Mouse (Mus musculus) midbrain, embryonic 16.5 days (tissue): ENCODE data around the gene Wfdc3. TPM values are rescaled to one million over a fixed set of nuclear protein-coding genes. Genes with fewer than 3 reads are reported as not detected.

Experiments
- ATAC-seq: fragments of 200-750 bp; cut with Nextera tagmentation; 2 replicates; pipeline ENCODE4 v1.8.0; 2017; ENCODE audit warnings: moderate TSS enrichment
- H3K27ac ChIP-seq: fragments of 300-500 bp; sonication (generic); 2 replicates; pipeline ENCODE4 v1.5.1; 2014; ENCODE audit warnings: mild to moderate bottlenecking, low read length, mixed read lengths
- H3K27me3 ChIP-seq: fragments of 300-500 bp; sonication (generic); 2 replicates; pipeline ENCODE4 v1.6.1; 2014; ENCODE audit warnings: low read depth, low read length, mixed read lengths; ENCODE audit not compliant: control insufficient read depth, insufficient read depth
- H3K36me3 ChIP-seq: fragments of 300-500 bp; sonication (generic); 2 replicates; pipeline ENCODE4 v1.6.1; 2014; ENCODE audit warnings: mild to moderate bottlenecking, low read length, moderate library complexity, mixed read lengths; ENCODE audit not compliant: control insufficient read depth, insufficient read depth
- H3K4me1 ChIP-seq: fragments of 300-500 bp; sonication (generic); 2 replicates; pipeline ENCODE4 v1.6.1; 2014; ENCODE audit warnings: mild to moderate bottlenecking, low read length, mixed read lengths; ENCODE audit not compliant: control insufficient read depth, insufficient read depth
- H3K4me2 ChIP-seq: fragments of 300-500 bp; sonication (generic); 2 replicates; pipeline ENCODE4 v1.6.1; 2014; ENCODE audit warnings: mild to moderate bottlenecking, low read length, mixed read lengths
- H3K4me3 ChIP-seq: fragments of 300-500 bp; sonication (generic); 2 replicates; pipeline ENCODE4 v1.5.1; 2014; ENCODE audit warnings: low read depth, mild to moderate bottlenecking, low read length, moderate library complexity, mixed read lengths
- H3K9ac ChIP-seq: fragments of 300-500 bp; sonication (generic); 2 replicates; pipeline ENCODE4 v1.6.1; 2014; ENCODE audit warnings: low read depth, low read length, mixed read lengths
- H3K9me3 ChIP-seq: fragments of 300-500 bp; sonication (generic); replicated peaks from 2 replicates; pipeline ENCODE4 v1.6.1; 2014; ENCODE audit warnings: mild to moderate bottlenecking, low read length, mixed read lengths; ENCODE audit not compliant: control insufficient read depth, poor library complexity, severe bottlenecking
- WGBS: fragments of 180-500 bp; shearing (Covaris S2); extraction: QIAGEN DNeasy Blood & Tissue Kit; methylation state at CpG from one replicate; pipeline ENCODE4 v1.1.7; 2014; 5-methylcytosine and 5-hydroxymethylcytosine counted together
- polyA plus RNA-seq: library from polyadenylated mRNA; unstranded; fragments of >200 nt; fragmentation: Nextera tagmentation; extraction: Ambion mirVana; gene quantifications from 2 replicates; pipeline ENCODE4 v1.2.1, GENCODE M21; 2015

The Wfdc3 gene
- polyA plus RNA-seq, result 1.5 and 1.7 TPM in 2 replicates

DNA sequence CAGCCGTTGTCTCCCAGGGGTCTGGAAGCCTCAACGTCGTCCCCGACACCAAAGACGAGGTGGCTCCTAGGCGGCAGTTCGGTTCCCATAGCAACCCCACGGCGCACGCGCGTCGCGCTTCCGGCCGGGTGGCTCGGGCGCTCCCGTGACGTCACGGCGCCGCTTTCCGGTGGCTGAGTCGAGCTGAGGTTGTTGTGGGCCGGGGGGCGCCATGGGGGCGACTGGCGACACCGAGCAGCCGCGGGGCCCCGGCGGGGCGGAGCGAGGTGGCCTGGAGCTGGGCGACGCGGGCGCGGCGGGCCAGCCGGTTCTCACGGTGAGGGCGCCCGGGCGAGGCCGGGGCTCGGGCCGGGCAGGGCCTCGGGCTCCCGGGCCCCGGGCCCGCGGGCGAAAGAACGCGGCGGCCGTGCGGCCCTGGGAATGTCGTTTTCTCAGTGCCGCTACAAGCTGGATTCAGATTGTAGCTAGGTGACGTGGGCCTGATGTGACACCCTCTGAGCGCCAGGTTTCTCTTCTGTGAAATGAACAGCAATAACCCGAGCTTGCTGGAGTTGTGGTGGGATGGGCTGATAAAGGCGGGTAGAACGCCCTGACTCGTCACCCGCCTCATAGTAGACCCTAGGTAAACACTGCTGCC lies at the start of gene Wfdc3, which contains the start of gene Dnttip1:
TSS of gene Wfdc3 (minus strand) at position 89 of the 637 bp plus-strand sequence.
TSS of gene Dnttip1 (plus strand) at position 141 of the 637 bp plus-strand sequence.
- no peaks in the 10 kb centered on the region for H3K27me3 ChIP-seq
- peak within 1 kb of the TSS; percentile 90 for H3K4me3 ChIP-seq
- under 1% methylated on average over 63 of the region's 70 CpGs for WGBS
- H3K4me2 ChIP-seq, result peak within 1 kb of the TSS; percentile 91
- peaks cover 3% of the 10 kb centered on the region; the same call in 1 of the 2 replicates for H3K36me3 ChIP-seq
- H3K27ac ChIP-seq, result peak within 1 kb of the TSS; percentile 57
- H3K9ac ChIP-seq, result peak within 1 kb of the TSS; percentile 93
- H3K9me3 ChIP-seq, result no peaks in the 10 kb centered on the region
- H3K4me1 ChIP-seq, result peaks cover 26% of the 10 kb centered on the region
- peak; percentile 93 for ATAC-seq

DNA sequence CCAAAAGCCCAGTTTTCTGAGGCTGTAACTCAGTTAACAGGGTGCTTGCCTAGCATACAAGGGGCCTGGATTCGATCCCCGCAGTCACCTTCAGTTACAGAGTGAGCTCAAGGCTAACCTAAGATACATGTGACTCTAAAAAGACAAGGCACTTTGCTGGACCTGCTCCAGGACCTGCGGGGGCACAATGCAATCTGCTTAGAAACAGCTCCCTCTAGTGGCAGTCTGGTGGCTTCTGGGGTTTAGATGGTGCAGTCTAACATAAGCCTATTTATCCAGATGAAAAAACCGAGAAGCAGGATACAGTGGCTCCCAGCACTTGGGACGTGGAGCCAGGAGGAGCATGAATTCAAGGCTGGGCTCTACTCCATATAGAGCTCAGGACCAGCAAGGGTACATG lies 48.6 kb upstream of the Wfdc3 start:
- Histone ChIP-seq H3K27me3 (no peaks in the 10 kb centered on the region), H3K9me3 (no peaks in the 10 kb centered on the region), H3K4me2 (no peak overlapping the region), H3K36me3 (peaks cover 30% of the 10 kb centered on the region), H3K4me1 (no peaks in the 10 kb centered on the region), H3K27ac (no peak overlapping the region), H3K9ac (no peak overlapping the region), H3K4me3 (no peak overlapping the region)
- 0 out of 2 replicates have a peak, but pooled peaks have one; percentile 39 for ATAC-seq
- 40% methylated on average over 5 of the region's 5 CpGs for WGBS

DNA sequence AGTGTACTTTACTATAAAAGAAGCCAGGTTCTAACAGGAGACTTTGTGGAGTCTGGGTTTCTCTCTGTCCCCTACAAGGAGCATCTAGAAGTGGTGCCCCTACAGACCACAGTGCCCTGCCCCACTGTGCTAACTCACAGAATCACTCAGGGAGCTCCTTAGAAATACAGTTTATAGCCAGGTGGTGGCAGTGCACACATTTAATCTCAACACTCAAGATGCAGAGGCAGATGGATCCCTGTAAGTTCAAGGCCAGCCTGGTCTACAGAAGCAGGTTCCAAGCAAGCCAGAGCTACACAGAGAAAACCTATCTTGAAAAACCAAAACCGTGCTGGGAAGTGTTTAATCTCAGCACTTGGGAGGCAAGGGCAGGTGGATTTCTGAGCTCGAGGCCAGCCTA lies 48.0 kb upstream of the Wfdc3 start:
- no peak overlapping the region for H3K4me3 ChIP-seq
- no peak overlapping the region for H3K27ac ChIP-seq
- H3K27me3 ChIP-seq, result no peaks in the 10 kb centered on the region
- no peaks in the 10 kb centered on the region for H3K9me3 ChIP-seq
- no peak overlapping the region for H3K9ac ChIP-seq
- no peak overlapping the region for H3K4me2 ChIP-seq
- H3K36me3 ChIP-seq, result peaks cover 30% of the 10 kb centered on the region
- WGBS, result 91% methylated on average over 2 of the region's 2 CpGs
- H3K4me1 ChIP-seq, result peaks cover 2% of the 10 kb centered on the region; the same call in 1 of the 2 replicates
- ATAC-seq, result no peak

DNA sequence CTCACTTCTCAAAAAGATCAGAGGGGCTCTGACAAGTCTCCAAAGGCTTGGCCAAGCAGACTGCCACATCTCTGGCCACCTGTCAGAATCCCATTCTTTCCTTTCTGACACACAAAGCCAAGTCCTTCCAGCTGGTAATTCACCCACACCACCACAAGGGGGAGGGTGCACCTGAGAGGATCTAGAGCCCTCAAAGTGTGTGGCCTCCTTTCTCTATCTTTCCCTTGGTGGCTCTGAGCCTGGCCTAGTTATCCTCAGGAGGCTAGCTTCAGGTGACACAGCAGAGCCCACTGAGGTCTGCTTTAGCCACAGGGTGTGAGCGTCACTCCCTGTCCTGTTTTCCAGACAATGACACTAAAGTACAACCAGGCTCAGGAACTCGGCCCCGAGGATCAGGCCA lies 47.5 kb upstream of the Wfdc3 start:
- Histone ChIP-seq H3K4me1 (peaks cover 7% of the 10 kb centered on the region), H3K4me3 (no peak overlapping the region), H3K36me3 (peaks cover 29% of the 10 kb centered on the region), H3K27me3 (no peaks in the 10 kb centered on the region), H3K9ac (no peak overlapping the region), H3K4me2 (no peak overlapping the region), H3K9me3 (no peaks in the 10 kb centered on the region), H3K27ac (no peak overlapping the region)
- WGBS, result 83% methylated on average over 3 of the region's 3 CpGs
- ATAC-seq, result no peak

DNA sequence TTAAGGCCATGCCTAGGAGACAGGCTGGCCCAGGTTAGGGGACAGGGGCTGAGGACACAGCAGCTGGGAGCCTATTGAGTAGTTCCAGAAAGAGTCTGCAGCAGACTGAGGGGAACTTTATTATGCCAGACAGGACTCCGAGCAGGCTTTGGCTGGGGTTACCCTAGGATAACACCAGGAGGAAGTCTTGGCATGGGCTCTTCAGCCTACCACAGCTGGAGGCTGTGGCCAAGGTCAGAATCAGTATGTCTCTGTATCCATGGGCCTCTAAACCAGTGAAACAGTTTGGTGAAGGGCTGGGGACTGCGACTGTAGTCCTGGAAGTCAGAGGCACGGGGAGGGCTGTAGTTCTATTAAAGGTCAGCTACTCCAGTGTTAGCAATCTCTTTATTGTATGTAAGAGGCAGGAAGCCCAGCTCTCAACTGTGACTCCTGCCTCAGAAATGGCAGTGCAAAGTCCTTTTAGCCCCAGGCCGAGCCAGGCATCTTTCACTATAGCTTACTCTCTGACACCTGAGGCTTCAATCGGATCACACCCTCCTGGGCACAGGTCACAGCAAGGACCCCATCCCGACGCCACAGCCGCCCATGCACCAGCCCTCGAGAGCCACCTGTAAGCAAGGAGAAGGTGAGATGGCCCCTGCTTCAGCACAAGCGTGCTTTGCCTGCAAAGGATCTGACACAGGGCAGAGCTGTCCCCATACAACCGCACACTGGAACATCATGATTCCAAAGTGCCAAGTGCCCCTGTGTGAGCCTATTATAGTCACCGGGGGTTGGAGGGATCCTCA lies 46.9 kb upstream of the Wfdc3 start:
- Histone ChIP-seq H3K4me3 (no peak overlapping the region), H3K9ac (no peak overlapping the region), H3K27me3 (no peaks in the 10 kb centered on the region), H3K4me2 (no peak overlapping the region), H3K4me1 (peaks cover 11% of the 10 kb centered on the region), H3K9me3 (no peaks in the 10 kb centered on the region), H3K36me3 (peaks cover 26% of the 10 kb centered on the region), H3K27ac (no peak overlapping the region)
- 94% methylated on average over 12 of the region's 12 CpGs for WGBS
- ATAC-seq, result no peak

DNA sequence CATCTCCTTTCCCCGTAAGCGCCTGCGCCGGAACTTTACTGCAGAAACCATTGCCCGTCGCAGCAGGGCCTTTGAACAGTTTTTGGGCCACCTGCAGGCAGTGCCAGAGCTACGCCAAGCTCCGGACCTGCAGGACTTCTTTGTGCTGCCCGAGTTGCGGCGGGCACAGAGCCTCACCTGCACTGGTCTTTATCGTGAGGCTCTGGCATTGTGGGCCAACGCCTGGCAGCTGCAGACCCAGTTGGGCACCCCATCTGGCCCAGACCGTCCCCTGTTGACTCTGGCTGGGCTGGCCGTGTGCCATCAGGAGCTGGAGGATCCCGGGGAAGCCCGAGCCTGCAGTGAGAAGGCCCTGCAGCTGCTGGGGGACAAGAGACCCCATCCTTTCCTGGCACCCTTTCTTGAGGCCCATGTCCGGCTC lies 46.1 kb upstream of the Wfdc3 start:
- whole genome bisulfite sequencing, result 92% methylated on average over 18 of the region's 18 CpGs
- H3K27ac ChIP-seq, result no peak overlapping the region
- no peak overlapping the region for H3K9ac ChIP-seq
- peaks cover 18% of the 10 kb centered on the region for H3K4me1 ChIP-seq
- peaks cover 24% of the 10 kb centered on the region for H3K36me3 ChIP-seq
- no peak overlapping the region for H3K4me3 ChIP-seq
- no peaks in the 10 kb centered on the region for H3K27me3 ChIP-seq
- ATAC-seq, result no peak
- no peaks in the 10 kb centered on the region for H3K9me3 ChIP-seq
- H3K4me2 ChIP-seq, result no peak overlapping the region

DNA sequence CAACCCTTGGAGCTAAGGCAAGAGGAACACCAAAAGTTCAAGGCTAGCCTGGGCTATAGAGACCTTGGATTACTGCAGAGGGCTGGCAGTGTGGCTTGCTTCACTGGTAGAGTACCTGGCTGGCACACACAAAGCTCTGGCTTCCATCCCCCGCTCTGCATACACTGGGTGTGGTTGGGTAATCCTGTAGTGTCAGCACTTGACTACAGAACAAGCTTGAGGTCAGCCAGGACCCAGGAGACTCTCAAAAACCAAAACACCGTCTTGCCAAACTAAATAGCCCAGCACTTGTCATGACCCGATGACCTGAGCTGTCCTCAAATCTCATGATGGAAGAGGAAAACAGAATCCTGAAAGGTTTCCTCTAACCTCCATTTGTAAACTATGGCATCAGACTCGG lies 44.7 kb upstream of the Wfdc3 start:
- Histone ChIP-seq H3K9ac (no peak overlapping the region), H3K27ac (no peak overlapping the region), H3K4me2 (no peak overlapping the region), H3K4me1 (peaks cover 23% of the 10 kb centered on the region), H3K27me3 (no peaks in the 10 kb centered on the region), H3K4me3 (no peak overlapping the region), H3K36me3 (peaks cover 24% of the 10 kb centered on the region), H3K9me3 (no peaks in the 10 kb centered on the region)
- WGBS, result 88% methylated on average over 4 of the region's 4 CpGs
- no peak for ATAC-seq

DNA sequence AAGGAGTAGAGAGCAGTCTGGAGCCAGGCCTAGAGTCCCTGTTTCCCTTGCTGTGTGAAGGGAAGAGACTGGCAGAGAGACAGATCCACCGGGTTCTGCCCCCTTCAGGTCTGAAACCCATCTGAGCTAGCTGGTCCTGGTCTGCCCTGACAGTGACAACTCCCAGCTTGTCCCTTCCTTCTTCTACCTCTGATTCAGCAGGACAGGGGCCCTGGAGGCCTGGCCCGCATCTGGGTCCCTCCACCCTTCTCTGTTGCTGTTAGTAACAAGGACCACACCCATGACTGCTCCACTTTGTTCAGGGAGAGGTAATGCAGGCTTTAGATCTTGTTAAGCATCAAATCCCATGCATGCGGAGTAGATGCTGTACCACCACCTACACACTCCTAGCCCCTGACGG lies 42.7 kb upstream of the Wfdc3 start:
- no peak overlapping the region for H3K27ac ChIP-seq
- peak overlapping the region; percentile 41; the same call in 1 of the 2 replicates for H3K9ac ChIP-seq
- 69% methylated on average over 4 of the region's 4 CpGs for WGBS
- H3K27me3 ChIP-seq, result no peaks in the 10 kb centered on the region
- H3K4me3 ChIP-seq, result no peak overlapping the region
- H3K36me3 ChIP-seq, result peaks cover 19% of the 10 kb centered on the region
- peaks cover 27% of the 10 kb centered on the region for H3K4me1 ChIP-seq
- H3K9me3 ChIP-seq, result no peaks in the 10 kb centered on the region
- H3K4me2 ChIP-seq, result 0 out of 2 replicates have a peak overlapping the region, but pooled peaks have one; percentile 17
- no peak for ATAC-seq

DNA sequence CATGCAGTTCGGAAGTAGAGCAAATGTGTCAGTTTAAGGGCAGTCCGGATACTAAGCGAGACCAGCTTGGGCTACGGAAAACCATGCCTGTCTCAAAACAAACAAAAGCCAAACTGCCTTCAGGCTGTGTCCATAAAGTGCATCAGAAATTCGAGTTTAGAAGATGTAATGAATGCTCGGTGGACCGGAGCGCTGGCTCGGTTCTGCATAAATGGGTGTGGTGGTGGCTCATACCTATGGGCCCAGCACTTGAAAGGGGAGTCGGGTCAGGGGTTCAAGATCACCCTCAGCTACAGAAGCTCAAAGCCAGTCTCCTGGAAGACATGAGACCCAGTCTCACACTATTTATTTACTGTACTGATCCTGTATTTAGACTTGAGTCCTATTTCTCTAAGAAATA lies 42.0 kb upstream of the Wfdc3 start:
- no peak for ATAC-seq
- no peak overlapping the region for H3K9ac ChIP-seq

More for the DNA sequence above, 42.0 kb upstream of the Wfdc3 start:
- WGBS, result 84% methylated on average over 10 of the region's 10 CpGs
- Histone ChIP-seq H3K27me3 (no peaks in the 10 kb centered on the region), H3K36me3 (peaks cover 16% of the 10 kb centered on the region), H3K4me2 (0 out of 2 replicates have a peak overlapping the region, but pooled peaks have one; percentile 5), H3K9me3 (no peaks in the 10 kb centered on the region), H3K4me1 (peaks cover 27% of the 10 kb centered on the region), H3K4me3 (no peak overlapping the region), H3K27ac (no peak overlapping the region)
